Mouse (Mus musculus) forebrain, embryonic 16.5 days (tissue): ENCODE results near the gene Stk17b. TPM values are rescaled to one million over a fixed set of nuclear protein-coding genes. Genes with fewer than 3 reads are reported as not detected.
A peak's percentile ranks its signal among the peaks of the same experiment; 100 is the strongest.

Experiments
- ATAC-seq: fragments of 200-750 bp; cut with Nextera tagmentation; 2 replicates; pipeline ENCODE4 v1.8.0; 2017; ENCODE audit warnings: mild to moderate bottlenecking, moderate library complexity
- H3K27ac ChIP-seq: fragments of 300-500 bp; sonication (generic); 2 replicates; pipeline ENCODE4 v1.5.1; 2014; ENCODE audit warnings: low read length, control low read depth
- H3K27me3 ChIP-seq: fragments of 300-500 bp; sonication (generic); replicated peaks from 2 replicates; pipeline ENCODE4 v1.6.1; 2014; ENCODE audit warnings: low read length; ENCODE audit not compliant: control insufficient read depth, insufficient read depth
- H3K36me3 ChIP-seq: fragments of 300-500 bp; sonication (generic); 2 replicates; pipeline ENCODE4 v1.6.1; 2014; ENCODE audit not compliant: control insufficient read depth, insufficient read depth
- H3K4me1 ChIP-seq: fragments of 300-500 bp; sonication (generic); replicated peaks from 2 replicates; pipeline ENCODE4 v1.6.1; 2014; ENCODE audit warnings: low read length; ENCODE audit not compliant: control insufficient read depth, insufficient read depth
- H3K4me2 ChIP-seq: fragments of 300-500 bp; sonication (generic); 2 replicates; pipeline ENCODE4 v1.6.1; 2014; ENCODE audit warnings: mild to moderate bottlenecking, low read length, control low read depth
- H3K4me3 ChIP-seq: fragments of 300-500 bp; sonication (generic); replicated peaks from 2 replicates; pipeline ENCODE4 v1.5.1; 2014; ENCODE audit warnings: mild to moderate bottlenecking, low read length, control low read depth
- H3K9ac ChIP-seq: fragments of 300-500 bp; sonication (generic); replicated peaks from 2 replicates; pipeline ENCODE4 v1.6.1; 2014; ENCODE audit warnings: low read depth, low read length, control low read depth
- H3K9me3 ChIP-seq: fragments of 300-500 bp; sonication (generic); 2 replicates; pipeline ENCODE4 v1.6.1; 2016; ENCODE audit warnings: low read length; ENCODE audit not compliant: control insufficient read depth
- whole genome bisulfite sequencing: fragments of 180-500 bp; shearing (Covaris S2); extraction: QIAGEN DNeasy Blood & Tissue Kit; methylation state at CpG from one replicate; pipeline ENCODE4 v1.1.7; 2014; 5-methylcytosine and 5-hydroxymethylcytosine counted together
- polyA plus RNA-seq: library from polyadenylated mRNA; unstranded; fragments of >200 nt; fragmentation: Nextera tagmentation; extraction: Ambion mirVana; gene quantifications from 2 replicates; pipeline ENCODE4 v1.2.1, GENCODE M21; 2015

Stk17b gene
- polyA plus RNA-seq, 1 experiment from 2014 or later = 6.0 TPM

DNA sequence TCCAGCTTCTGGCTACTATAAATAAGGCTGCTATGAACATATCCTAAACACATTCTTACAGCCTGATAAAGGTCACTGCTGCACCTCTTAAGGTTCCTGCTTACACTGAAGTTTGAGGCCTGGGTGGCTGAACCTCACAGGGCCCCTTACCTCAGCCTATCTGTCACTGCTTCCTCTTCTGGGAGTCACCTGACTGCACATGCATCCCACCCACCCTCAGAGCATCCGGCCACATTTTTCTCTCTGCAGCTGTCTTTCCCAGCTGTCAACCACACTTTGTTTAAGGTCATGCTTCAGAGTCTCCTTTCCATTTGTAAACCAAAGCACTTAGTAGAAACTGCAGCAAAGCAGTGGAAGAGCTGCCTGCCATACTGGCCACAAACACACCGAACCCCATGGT lies 6.3 kb upstream of the Stk17b start:
- H3K9ac ChIP-seq = no peak overlapping the region
- no peak overlapping the region for H3K4me2 ChIP-seq
- 84% methylated on average over 2 of the region's 2 CpGs for WGBS
- H3K27me3 ChIP-seq = no peaks in the 10 kb centered on the region
- ATAC-seq = no peak
- H3K9me3 ChIP-seq = no peaks in the 10 kb centered on the region
- no peaks in the 10 kb centered on the region for H3K4me1 ChIP-seq
- no peak overlapping the region for H3K4me3 ChIP-seq
- no peaks in the 10 kb centered on the region for H3K36me3 ChIP-seq
- H3K27ac ChIP-seq = no peak overlapping the region

DNA sequence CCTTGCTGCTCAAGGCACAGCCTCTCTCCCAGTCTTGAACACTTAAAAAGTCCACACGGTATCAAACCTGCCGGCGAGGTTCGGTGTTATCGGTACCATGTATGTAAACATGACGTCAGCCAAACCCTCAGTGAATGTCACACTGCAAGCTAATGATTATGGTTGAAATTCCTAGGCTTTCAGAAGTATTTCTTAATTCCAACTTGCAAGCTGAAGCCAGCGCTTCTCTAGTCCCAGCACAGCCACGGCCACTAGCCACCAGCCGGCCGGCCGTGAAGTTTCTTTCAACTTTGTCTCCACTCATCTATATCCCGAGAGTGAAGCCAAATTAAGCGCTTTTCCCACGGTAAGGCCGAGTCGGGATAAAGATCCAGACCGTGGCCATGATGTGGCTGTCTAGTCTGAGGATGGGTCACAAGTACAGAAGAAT lies 718 bp downstream of the Stk17b start:
- no peak overlapping the region for H3K27ac ChIP-seq
- no peaks in the 10 kb centered on the region for H3K9me3 ChIP-seq
- H3K36me3 ChIP-seq = no peaks in the 10 kb centered on the region
- under 1% methylated on average over 17 of the region's 17 CpGs for WGBS
- peaks cover 7% of the 10 kb centered on the region for H3K4me1 ChIP-seq
- peak overlapping the region; percentile 81 for H3K4me3 ChIP-seq
- no peaks in the 10 kb centered on the region for H3K27me3 ChIP-seq
- ATAC-seq = no peak; the same call in 1 of the 2 replicates
- H3K4me2 ChIP-seq = peak overlapping the region; percentile 91
- H3K9ac ChIP-seq = peak overlapping the region; percentile 65

DNA sequence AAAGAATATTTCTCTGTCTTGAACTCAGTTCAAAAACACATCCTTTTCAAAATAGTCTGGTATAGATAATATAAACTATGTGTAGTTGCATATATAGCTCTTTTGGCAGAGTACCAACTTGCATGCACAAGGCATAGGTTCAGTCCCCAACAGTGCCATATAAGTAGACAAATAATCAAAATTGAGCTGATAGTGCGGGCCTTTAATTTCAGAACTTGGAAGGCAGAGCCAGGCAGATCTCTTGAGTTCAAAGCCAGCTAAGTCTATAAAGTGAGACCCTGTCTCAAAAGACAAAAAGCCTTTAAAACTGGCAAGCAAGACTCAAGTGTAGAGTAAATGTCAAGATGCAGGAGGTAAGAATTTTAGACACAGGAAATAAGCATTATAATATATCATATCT lies 2.1 kb downstream of the Stk17b start:
- no peak overlapping the region for H3K9ac ChIP-seq
- WGBS = 93% methylated on average over 1 of the region's 1 CpGs
- no peak overlapping the region for H3K4me2 ChIP-seq
- no peaks in the 10 kb centered on the region for H3K36me3 ChIP-seq
- H3K27ac ChIP-seq = no peak overlapping the region
- peaks cover 7% of the 10 kb centered on the region for H3K4me1 ChIP-seq
- H3K27me3 ChIP-seq = no peaks in the 10 kb centered on the region
- no peak for ATAC-seq
- no peaks in the 10 kb centered on the region for H3K9me3 ChIP-seq
- no peak overlapping the region for H3K4me3 ChIP-seq

DNA sequence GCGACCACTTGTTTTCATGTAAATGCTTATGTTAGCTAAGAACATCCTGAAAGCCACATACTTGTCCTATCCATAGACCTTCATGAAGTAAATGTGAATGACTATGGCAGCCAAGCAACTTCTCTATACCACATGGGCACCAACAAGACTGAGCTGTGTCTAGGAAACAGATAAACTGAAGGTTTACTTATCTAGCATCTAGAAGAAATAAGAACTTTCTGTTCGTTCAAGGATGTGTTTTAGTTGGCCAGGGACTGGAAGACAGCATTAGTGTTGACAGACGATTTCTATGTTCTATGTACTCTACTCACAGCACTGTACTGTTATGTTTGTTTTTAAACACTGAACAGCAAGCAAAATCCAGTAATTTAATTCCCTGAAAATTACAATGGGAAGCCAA lies 2.9 kb downstream of the Stk17b start:
- Histone ChIP-seq H3K36me3 (no peaks in the 10 kb centered on the region), H3K4me1 (peaks cover 7% of the 10 kb centered on the region), H3K4me2 (no peak overlapping the region), H3K27me3 (no peaks in the 10 kb centered on the region), H3K27ac (no peak overlapping the region), H3K9ac (no peak overlapping the region), H3K9me3 (no peaks in the 10 kb centered on the region), H3K4me3 (no peak overlapping the region)
- 93% methylated on average over 3 of the region's 3 CpGs for WGBS
- ATAC-seq = no peak

DNA sequence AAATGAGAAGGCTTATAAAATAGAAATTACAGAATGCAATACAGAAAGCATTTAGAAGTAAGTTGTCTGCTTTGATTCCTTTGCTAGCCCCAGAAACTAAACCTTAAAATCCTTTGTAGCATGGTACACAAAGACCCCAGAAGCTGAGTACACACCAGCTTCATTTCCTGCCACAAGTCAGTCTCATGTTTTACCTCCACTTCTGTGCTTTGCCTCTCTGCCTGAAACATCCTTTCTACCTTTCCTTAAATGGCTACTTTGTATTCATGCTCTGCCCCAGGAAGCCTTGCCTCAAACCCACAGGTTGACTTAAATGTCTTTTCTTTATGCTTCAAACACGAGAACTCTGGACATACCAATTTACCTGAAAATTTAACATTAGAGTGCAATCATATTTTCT lies 3.7 kb downstream of the Stk17b start:
- no peak for ATAC-seq
- 83% methylated on average over 1 of the region's 1 CpGs for WGBS

DNA sequence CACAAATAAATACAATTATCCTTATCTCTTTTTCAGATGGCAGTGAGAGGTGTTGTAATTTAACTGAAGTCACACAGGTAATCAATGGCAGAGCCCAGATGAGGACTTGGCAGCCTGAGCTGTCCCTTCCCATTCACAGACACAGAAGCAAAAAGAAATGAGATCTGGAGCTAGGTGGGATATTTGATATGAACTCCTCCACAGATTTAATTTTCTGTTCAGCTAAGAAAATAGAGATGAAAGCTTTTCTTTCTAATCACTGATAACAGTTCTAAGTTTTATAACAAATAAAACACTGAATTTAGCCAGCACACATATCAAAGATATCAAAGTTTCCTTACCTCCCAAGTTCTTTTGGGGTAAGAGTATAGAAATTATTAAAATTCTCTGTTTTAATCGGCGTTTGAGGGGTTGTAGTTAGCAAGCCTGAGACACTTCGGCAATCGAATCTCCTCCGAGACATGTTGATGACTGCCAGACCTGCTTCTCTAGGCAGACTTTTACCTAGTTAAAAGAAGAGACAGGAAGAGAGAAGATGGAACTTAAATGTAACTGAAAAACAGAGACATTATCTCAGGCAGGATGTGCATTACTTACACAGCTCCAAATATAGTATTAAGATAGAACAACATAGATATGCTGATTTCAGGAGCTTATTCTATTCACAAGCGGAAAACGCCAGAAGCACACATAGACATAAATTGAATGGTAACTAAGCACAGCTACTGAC lies 8.7 kb downstream of the Stk17b start:
- Histone ChIP-seq H3K4me2 (no peak overlapping the region), H3K27ac (no peak overlapping the region)

More for the DNA sequence above, 3.7 kb downstream of the Stk17b start:
- Histone ChIP-seq H3K4me2 (no peak overlapping the region), H3K36me3 (no peaks in the 10 kb centered on the region), H3K9ac (no peak overlapping the region), H3K27ac (no peak overlapping the region), H3K27me3 (no peaks in the 10 kb centered on the region), H3K9me3 (no peaks in the 10 kb centered on the region), H3K4me3 (no peak overlapping the region), H3K4me1 (peaks cover 7% of the 10 kb centered on the region)

DNA sequence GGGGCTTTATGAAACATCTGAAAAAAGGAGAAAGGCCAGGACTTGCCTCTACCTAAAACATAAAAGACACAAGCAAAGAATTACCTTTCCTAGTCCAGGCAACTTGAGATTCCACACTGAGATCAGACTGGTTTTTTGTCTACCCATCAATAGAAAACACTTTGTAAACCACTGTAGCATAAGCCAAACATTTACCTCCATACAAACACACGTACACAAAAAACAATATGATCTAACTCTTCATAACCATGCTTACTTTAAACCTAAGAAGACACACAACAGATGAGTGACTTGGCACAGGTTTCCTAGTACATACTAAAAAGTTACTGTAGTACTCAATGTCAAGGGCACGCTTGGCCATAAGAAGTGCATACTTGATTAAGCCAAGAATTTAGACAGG lies 9.5 kb downstream of the Stk17b start:
- Histone ChIP-seq H3K9ac (no peak overlapping the region), H3K27ac (no peak overlapping the region), H3K4me3 (no peak overlapping the region), H3K27me3 (no peaks in the 10 kb centered on the region), H3K4me2 (no peak overlapping the region), H3K4me1 (no peaks in the 10 kb centered on the region), H3K36me3 (no peaks in the 10 kb centered on the region), H3K9me3 (no peaks in the 10 kb centered on the region)
- no peak for ATAC-seq
- 91% methylated on average over 2 of the region's 2 CpGs for WGBS

More for the DNA sequence above, 8.7 kb downstream of the Stk17b start:
- no peak overlapping the region for H3K4me3 ChIP-seq
- no peaks in the 10 kb centered on the region for H3K4me1 ChIP-seq
- no peaks in the 10 kb centered on the region for H3K9me3 ChIP-seq
- no peaks in the 10 kb centered on the region for H3K27me3 ChIP-seq
- ATAC-seq = no peak
- H3K9ac ChIP-seq = no peak overlapping the region
- WGBS = 94% methylated on average over 7 of the region's 7 CpGs
- H3K36me3 ChIP-seq = no peaks in the 10 kb centered on the region

DNA sequence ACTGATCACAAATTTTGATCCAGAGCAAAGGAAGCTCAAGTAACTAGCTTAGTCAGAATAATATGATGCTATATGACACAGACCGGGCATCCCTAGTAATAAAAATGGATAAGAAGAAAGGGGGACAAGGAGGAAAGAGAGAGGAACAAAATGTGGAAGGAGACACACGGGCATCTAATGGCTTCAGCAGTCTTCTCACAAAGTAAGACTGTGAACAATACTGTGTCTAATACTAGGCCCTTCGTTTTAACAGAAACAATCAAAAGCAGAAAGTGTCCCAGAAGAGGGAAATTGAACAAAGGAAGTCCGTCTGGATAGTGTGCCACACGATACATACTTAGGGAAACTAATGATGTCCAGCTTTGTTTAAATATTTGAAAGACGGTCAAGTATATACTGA lies 10.0 kb downstream of the Stk17b start:
- Histone ChIP-seq H3K9me3 (no peaks in the 10 kb centered on the region), H3K4me3 (no peak overlapping the region), H3K27ac (no peak overlapping the region), H3K9ac (no peak overlapping the region), H3K4me2 (no peak overlapping the region), H3K4me1 (no peaks in the 10 kb centered on the region), H3K36me3 (no peaks in the 10 kb centered on the region), H3K27me3 (no peaks in the 10 kb centered on the region)
- WGBS = 74% methylated on average over 6 of the region's 6 CpGs
- ATAC-seq = no peak

DNA sequence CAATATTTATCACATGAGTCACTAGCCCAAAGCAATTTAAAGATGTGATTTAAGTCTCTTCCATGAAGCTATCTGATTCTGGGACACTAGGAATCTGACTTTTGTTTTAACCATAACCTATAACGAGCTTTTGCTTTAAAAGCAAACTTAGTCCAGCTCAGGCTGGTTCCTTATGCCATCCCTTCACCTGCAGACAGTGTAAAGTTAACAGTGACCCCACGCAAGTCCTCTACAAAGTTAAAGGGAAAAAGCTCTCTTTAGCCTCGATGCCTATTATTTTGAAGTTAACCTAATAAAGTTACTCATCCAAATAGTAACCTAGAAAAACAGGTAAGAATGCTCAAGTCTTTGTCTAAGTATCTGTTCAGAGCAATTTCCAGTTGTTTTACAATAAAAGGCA lies 10.5 kb downstream of the Stk17b start:
- no peaks in the 10 kb centered on the region for H3K9me3 ChIP-seq
- no peak overlapping the region for H3K4me2 ChIP-seq
- no peak overlapping the region for H3K9ac ChIP-seq
- no peaks in the 10 kb centered on the region for H3K4me1 ChIP-seq
- no peak overlapping the region for H3K27ac ChIP-seq
- H3K36me3 ChIP-seq = no peaks in the 10 kb centered on the region
- H3K27me3 ChIP-seq = no peaks in the 10 kb centered on the region
- 82% methylated on average over 3 of the region's 3 CpGs for WGBS
- H3K4me3 ChIP-seq = no peak overlapping the region
- no peak for ATAC-seq

DNA sequence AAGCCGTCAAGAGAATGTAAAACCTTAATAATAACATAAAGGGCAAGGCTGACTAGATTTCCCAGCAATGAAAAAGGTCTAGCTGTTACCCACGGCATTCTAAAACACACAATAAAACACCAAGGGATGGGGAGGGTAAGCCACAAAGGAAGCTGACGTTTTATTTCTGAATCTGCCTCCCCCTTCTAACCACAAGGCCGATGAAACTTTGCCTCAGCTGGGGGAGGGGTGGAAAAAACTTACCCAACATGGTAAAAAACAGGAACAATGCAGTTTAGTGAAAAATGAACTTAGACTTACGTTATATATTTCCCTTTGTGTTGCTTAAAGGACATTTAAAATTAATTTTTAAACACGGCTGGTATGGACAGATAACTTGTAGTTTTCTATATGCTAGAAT lies 11.0 kb downstream of the Stk17b start:
- WGBS = 46% methylated on average over 6 of the region's 6 CpGs
- Histone ChIP-seq H3K9ac (no peak overlapping the region), H3K9me3 (no peaks in the 10 kb centered on the region), H3K4me1 (no peaks in the 10 kb centered on the region), H3K36me3 (no peaks in the 10 kb centered on the region), H3K27me3 (no peaks in the 10 kb centered on the region), H3K4me3 (no peak overlapping the region), H3K4me2 (no peak overlapping the region), H3K27ac (no peak overlapping the region)
- ATAC-seq = no peak
